Mouse (Mus musculus) limb, embryonic 11.5 days (tissue): Measurements from ENCODE around the gene Lbx2. TPM values are rescaled to one million over a fixed set of nuclear protein-coding genes. Genes with fewer than 3 reads are reported as not detected.

Experiments
- ATAC-seq: fragments of 200-750 bp; cut with Nextera tagmentation; 2 replicates; pipeline ENCODE4 v1.8.0; 2017; ENCODE audit warnings: low read depth; ENCODE audit not compliant: insufficient number of reproducible peaks, low FRiP score, low TSS enrichment
- DNase-seq: peaks from one replicate; pipeline ENCODE4 v3.0.0-alpha.2; 2015; ENCODE audit warnings: low spot score
- H3K27ac ChIP-seq: fragments of 300-500 bp; sonication (generic); replicated peaks from 2 replicates; pipeline ENCODE4 v1.5.1; 2014; ENCODE audit warnings: low read depth, mild to moderate bottlenecking, low read length
- H3K27me3 ChIP-seq: fragments of 300-500 bp; sonication (generic); 2 replicates; pipeline ENCODE4 v1.6.1; 2014; ENCODE audit warnings: mild to moderate bottlenecking, low read length, mixed read lengths; ENCODE audit not compliant: control insufficient read depth, insufficient read depth
- H3K36me3 ChIP-seq: fragments of 300-500 bp; sonication (generic); 2 replicates; pipeline ENCODE4 v1.6.1; 2014; ENCODE audit warnings: mild to moderate bottlenecking, low read length, moderate library complexity, mixed read lengths; ENCODE audit not compliant: control insufficient read depth, insufficient read depth
- H3K4me1 ChIP-seq: fragments of 300-500 bp; sonication (generic); 2 replicates; pipeline ENCODE4 v1.6.1; 2014; ENCODE audit warnings: low read length, mixed read lengths; ENCODE audit not compliant: control insufficient read depth, insufficient read depth
- H3K4me2 ChIP-seq: fragments of 300-500 bp; sonication (generic); 2 replicates; pipeline ENCODE4 v1.6.1; 2014; ENCODE audit warnings: low read depth, mild to moderate bottlenecking, moderate library complexity; ENCODE audit not compliant: severe bottlenecking
- H3K4me3 ChIP-seq: fragments of 300-500 bp; sonication (generic); 2 replicates; pipeline ENCODE4 v1.5.1; 2014; ENCODE audit warnings: low read depth, low read length
- H3K9ac ChIP-seq: fragments of 300-500 bp; sonication (generic); 2 replicates; pipeline ENCODE4 v1.6.1; 2014; ENCODE audit warnings: mild to moderate bottlenecking, low read length
- H3K9me3 ChIP-seq: fragments of 300-500 bp; sonication (generic); 2 replicates; pipeline ENCODE4 v1.6.1; 2016; ENCODE audit warnings: low read length; ENCODE audit not compliant: control insufficient read depth
- WGBS: fragments of 180-500 bp; shearing (Covaris S2); extraction: QIAGEN DNeasy Blood & Tissue Kit; methylation state at CpG from one replicate; pipeline ENCODE4 v1.1.7; 2014; 5-methylcytosine and 5-hydroxymethylcytosine counted together
- polyA plus RNA-seq: library from polyadenylated mRNA; unstranded; fragments of >200 nt; fragmentation: Nextera tagmentation; extraction: Ambion mirVana; gene quantifications from 2 replicates; pipeline ENCODE4 v1.2.1, GENCODE M21; 2014

Lbx2 gene
- polyA plus RNA-seq: 0.81 and 2.0 TPM in 2 replicates

GRCm38 (mm10) chr6:83086121-83087035, at the start of gene Lbx2:
Gene Lbx2 (plus strand): TSS chr6:83086367.
- ATAC-seq: no peak
- no peak within 1 kb of the TSS for H3K27ac ChIP-seq
- WGBS: 1% methylated on average over 42 of the region's 42 CpGs
- peak within 1 kb of the TSS; percentile 34; the same call in 1 of the 2 replicates for H3K9ac ChIP-seq
- DNase-seq: peak; percentile 55
- H3K9me3 ChIP-seq: no peaks in the 10 kb centered on the region
- H3K4me2 ChIP-seq: peak within 1 kb of the TSS; percentile 50
- H3K36me3 ChIP-seq: 0 out of 2 replicates have a peak, but pooled peaks cover 2% of the 10 kb centered on the region
- peak within 1 kb of the TSS; percentile 22 for H3K4me3 ChIP-seq
- peaks cover 31% of the 10 kb centered on the region for H3K4me1 ChIP-seq
- peaks cover 49% of the 10 kb centered on the region for H3K27me3 ChIP-seq

GRCm38 (mm10) chr6:83037188-83037587, 49.0 kb upstream of the Lbx2 start:
- Histone ChIP-seq H3K27ac (no peak overlapping the region), H3K36me3 (no peaks in the 10 kb centered on the region), H3K4me1 (peaks cover 9% of the 10 kb centered on the region), H3K4me3 (no peak overlapping the region), H3K9ac (no peak overlapping the region), H3K9me3 (no peaks in the 10 kb centered on the region), H3K4me2 (no peak overlapping the region), H3K27me3 (peaks cover 2% of the 10 kb centered on the region)
- WGBS: 79% methylated on average over 8 of the region's 8 CpGs
- no peak for ATAC-seq
- DNase-seq: no peak

GRCm38 (mm10) chr6:83038496-83039012, 47.6 kb upstream of the Lbx2 start:
- Histone ChIP-seq H3K4me3 (peak overlapping the region; percentile 10; the same call in 1 of the 2 replicates), H3K4me2 (peak overlapping the region; percentile 42), H3K36me3 (no peaks in the 10 kb centered on the region), H3K9ac (peak overlapping the region; percentile 43; the same call in 1 of the 2 replicates), H3K27me3 (no peaks in the 10 kb centered on the region), H3K4me1 (peaks cover 6% of the 10 kb centered on the region; the same call in 1 of the 2 replicates), H3K27ac (no peak overlapping the region), H3K9me3 (no peaks in the 10 kb centered on the region)
- peak; percentile 92 for DNase-seq
- WGBS: 7% methylated on average over 24 of the region's 24 CpGs
- peak; percentile 28; the same call in 1 of the 2 replicates for ATAC-seq

- Histone ChIP-seq H3K9ac (no peak overlapping the region), H3K27me3 (no peaks in the 10 kb centered on the region), H3K9me3 (no peaks in the 10 kb centered on the region), H3K4me3 (no peak overlapping the region), H3K4me1 (peaks cover 6% of the 10 kb centered on the region; the same call in 1 of the 2 replicates), H3K36me3 (no peaks in the 10 kb centered on the region), H3K4me2 (no peak overlapping the region), H3K27ac (no peak overlapping the region)
- no peak for ATAC-seq
- no peak for DNase-seq
- 77% methylated on average over 5 of the region's 5 CpGs for WGBS
These were observed 45.6 kb upstream of the Lbx2 start for GRCm38 (mm10) chr6:83040601-83041000.

GRCm38 (mm10) chr6:83043561-83043960, 42.6 kb upstream of the Lbx2 start:
- H3K4me3 ChIP-seq: no peak overlapping the region
- H3K27ac ChIP-seq: no peak overlapping the region

GRCm38 (mm10) chr6:83043993-83044392, 42.2 kb upstream of the Lbx2 start:
- WGBS: 80% methylated on average over 5 of the region's 5 CpGs
- Histone ChIP-seq H3K4me1 (no peaks in the 10 kb centered on the region), H3K36me3 (no peaks in the 10 kb centered on the region), H3K9ac (no peak overlapping the region), H3K4me2 (no peak overlapping the region), H3K27ac (no peak overlapping the region), H3K4me3 (no peak overlapping the region), H3K9me3 (no peaks in the 10 kb centered on the region), H3K27me3 (no peaks in the 10 kb centered on the region)
- ATAC-seq (no peak), DNase-seq (no peak)

More at GRCm38 (mm10) chr6:83043561-83043960, 42.6 kb upstream of the Lbx2 start:
- WGBS: 72% methylated on average over 6 of the region's 6 CpGs
- Histone ChIP-seq H3K36me3 (no peaks in the 10 kb centered on the region), H3K4me1 (peaks cover 2% of the 10 kb centered on the region; the same call in 1 of the 2 replicates), H3K9ac (no peak overlapping the region), H3K27me3 (no peaks in the 10 kb centered on the region), H3K4me2 (no peak overlapping the region), H3K9me3 (no peaks in the 10 kb centered on the region)
- DNase-seq: no peak
- ATAC-seq: no peak

- Histone ChIP-seq H3K27ac (no peak overlapping the region), H3K4me2 (no peak overlapping the region), H3K9me3 (no peaks in the 10 kb centered on the region), H3K4me1 (no peaks in the 10 kb centered on the region), H3K4me3 (no peak overlapping the region), H3K36me3 (no peaks in the 10 kb centered on the region), H3K9ac (no peak overlapping the region), H3K27me3 (no peaks in the 10 kb centered on the region)
- no peak for DNase-seq
- WGBS: 77% methylated on average over 9 of the region's 9 CpGs
- ATAC-seq: no peak
These were observed 41.4 kb upstream of the Lbx2 start for GRCm38 (mm10) chr6:83044742-83045141.

- DNase-seq (no peak), ATAC-seq (no peak)
- H3K4me2 ChIP-seq: no peak overlapping the region
- no peaks in the 10 kb centered on the region for H3K27me3 ChIP-seq
- H3K36me3 ChIP-seq: peaks cover 5% of the 10 kb centered on the region; the same call in 1 of the 2 replicates
- 0 out of 2 replicates have a peak, but pooled peaks cover 7% of the 10 kb centered on the region for H3K4me1 ChIP-seq
- H3K9me3 ChIP-seq: no peaks in the 10 kb centered on the region
- H3K27ac ChIP-seq: no peak overlapping the region
- H3K4me3 ChIP-seq: no peak overlapping the region
- WGBS: 64% methylated on average over 10 of the region's 10 CpGs
- no peak overlapping the region for H3K9ac ChIP-seq
These were observed 36.8 kb upstream of the Lbx2 start for GRCm38 (mm10) chr6:83049367-83049766.
